Mouse (Mus musculus) hindbrain, embryonic 15.5 days (tissue): Measurements from ENCODE around the gene Tas2r113. TPM values are rescaled to one million over a fixed set of nuclear protein-coding genes. Genes with fewer than 3 reads are reported as not detected.
"Not testable (repeated sequence)": the region's sequence is repeated elsewhere in the genome, so short reads cannot be mapped to it uniquely, and the experiment has no call there.

Experiments used
- ATAC-seq: fragments of 200-750 bp; cut with Nextera tagmentation; 2 replicates; pipeline ENCODE4 v1.8.0; 2017; ENCODE audit warnings: low read depth, moderate number of reproducible peaks, moderate TSS enrichment; ENCODE audit not compliant: low FRiP score
- H3K27ac ChIP-seq: fragments of 300-500 bp; sonication (generic); replicated peaks from 2 replicates; pipeline ENCODE4 v1.5.1; 2015; ENCODE audit warnings: mild to moderate bottlenecking, inconsistent platforms
- H3K27me3 ChIP-seq: fragments of 300-500 bp; sonication (generic); 2 replicates; pipeline ENCODE4 v1.6.1; 2015; ENCODE audit warnings: control low read depth, inconsistent platforms
- H3K36me3 ChIP-seq: fragments of 300-500 bp; sonication (generic); 2 replicates; pipeline ENCODE4 v1.6.1; 2015; ENCODE audit warnings: control low read depth, inconsistent platforms
- H3K4me1 ChIP-seq: fragments of 300-500 bp; sonication (generic); replicated peaks from 2 replicates; pipeline ENCODE4 v1.6.1; 2015; ENCODE audit warnings: control low read depth, inconsistent platforms
- H3K4me2 ChIP-seq: fragments of 300-500 bp; sonication (generic); 2 replicates; pipeline ENCODE4 v1.6.1; 2015; ENCODE audit warnings: moderate library complexity, mild to moderate bottlenecking, inconsistent platforms
- H3K4me3 ChIP-seq: fragments of 300-500 bp; sonication (generic); 2 replicates; pipeline ENCODE4 v1.5.1; 2015; ENCODE audit warnings: mild to moderate bottlenecking, inconsistent platforms
- H3K9ac ChIP-seq: fragments of 300-500 bp; sonication (generic); 2 replicates; pipeline ENCODE4 v1.6.1; 2015; ENCODE audit warnings: inconsistent platforms
- H3K9me3 ChIP-seq: fragments of 300-500 bp; sonication (generic); 2 replicates; pipeline ENCODE4 v1.6.1; 2016; ENCODE audit warnings: control low read depth, inconsistent platforms
- WGBS: fragments of 180-500 bp; shearing (Covaris S2); methylation state at CpG from one replicate; pipeline ENCODE4 v1.1.7; 2015; 5-methylcytosine and 5-hydroxymethylcytosine counted together
- polyA plus RNA-seq: library from polyadenylated mRNA; unstranded; fragments of >200 nt; fragmentation: Nextera tagmentation; extraction: Ambion mirVana; gene quantifications from 2 replicates; pipeline ENCODE4 v1.2.1, GENCODE M21; 2015

Gene Tas2r113
- polyA plus RNA-seq = not detected in 2 replicates

DNA sequence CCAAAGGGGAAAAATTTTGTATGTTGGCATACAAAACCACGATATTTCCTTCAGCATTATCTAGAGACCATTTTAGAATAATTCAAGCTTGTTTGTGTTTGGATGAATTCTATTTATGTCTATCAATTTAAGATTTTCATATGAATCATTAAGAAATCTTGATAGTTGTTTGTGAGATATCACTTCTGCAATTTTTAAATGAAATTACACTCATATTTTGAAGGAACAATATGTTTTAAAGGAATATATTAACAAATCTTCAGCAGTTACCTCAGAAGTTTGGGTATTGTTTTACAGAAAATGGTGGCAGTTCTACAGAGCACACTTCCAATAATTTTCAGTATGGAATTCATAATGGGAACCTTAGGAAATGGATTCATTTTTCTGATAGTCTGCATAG is at the start of gene Tas2r113:
TSS of gene Tas2r113 (plus strand) at position 301 of the 400 bp plus-strand sequence.
- Histone ChIP-seq H3K9ac (no peak within 1 kb of the TSS), H3K27ac (no peak within 1 kb of the TSS), H3K4me3 (no peak within 1 kb of the TSS), H3K9me3 (no peaks in the 10 kb centered on the region), H3K4me1 (no peaks in the 10 kb centered on the region), H3K27me3 (no peaks in the 10 kb centered on the region), H3K4me2 (no peak within 1 kb of the TSS), H3K36me3 (no peaks in the 10 kb centered on the region)
- no peak for ATAC-seq
- 75% methylated on average over 1 of the region's 1 CpGs for WGBS

DNA sequence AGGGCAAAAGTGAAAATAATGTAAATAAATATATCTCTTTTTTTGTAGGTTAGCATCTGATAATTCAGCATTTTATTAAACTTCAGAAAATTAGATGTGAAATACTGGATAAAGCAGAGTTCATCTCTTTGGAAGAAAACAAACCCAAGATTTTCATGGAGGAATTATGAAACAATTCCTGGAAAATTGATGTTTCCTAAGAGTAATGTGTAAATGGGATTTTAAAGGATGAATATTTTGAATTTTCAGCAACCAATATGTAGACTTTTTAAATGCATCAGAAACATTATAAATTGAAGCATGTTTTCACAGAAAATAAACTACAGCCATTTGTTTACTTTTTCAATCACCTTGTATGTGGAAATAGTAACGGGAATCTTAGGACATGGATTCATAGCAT is 46.0 kb upstream of the Tas2r113 start, which contains the start of gene Tas2r123:
TSS of gene Tas2r123 (plus strand) at position 301 of the 400 bp plus-strand sequence.
- H3K9me3 ChIP-seq = no peaks in the 10 kb centered on the region
- 94% methylated on average over 1 of the region's 1 CpGs for WGBS
- H3K9ac ChIP-seq = no peak within 1 kb of the TSS
- ATAC-seq = no peak
- H3K4me2 ChIP-seq = no peak within 1 kb of the TSS
- H3K4me1 ChIP-seq = no peaks in the 10 kb centered on the region
- H3K27ac ChIP-seq = no peak within 1 kb of the TSS
- no peaks in the 10 kb centered on the region for H3K36me3 ChIP-seq
- no peak within 1 kb of the TSS for H3K4me3 ChIP-seq
- H3K27me3 ChIP-seq = no peaks in the 10 kb centered on the region

- Histone ChIP-seq H3K4me3 (no peak within 1 kb of the TSS), H3K36me3 (no peaks in the 10 kb centered on the region), H3K9me3 (no peaks in the 10 kb centered on the region), H3K27me3 (no peaks in the 10 kb centered on the region), H3K4me2 (no peak within 1 kb of the TSS), H3K4me1 (no peaks in the 10 kb centered on the region), H3K9ac (no peak within 1 kb of the TSS), H3K27ac (no peak within 1 kb of the TSS)
- ATAC-seq = no peak
- WGBS = 82% methylated on average over 1 of the region's 1 CpGs
Measured at GRCm38 (mm10) chr6:132855138-132855537, 37.7 kb upstream of the Tas2r113 start, which contains the start of gene Tas2r116. Gene Tas2r116, plus strand, starts transcription at chr6:132855438.

- Histone ChIP-seq H3K27ac (no peak within 1 kb of the TSS), H3K4me3 (no peak within 1 kb of the TSS), H3K4me2 (no peak within 1 kb of the TSS), H3K9ac (no peak within 1 kb of the TSS), H3K36me3 (no peaks in the 10 kb centered on the region), H3K27me3 (no peaks in the 10 kb centered on the region), H3K9me3 (no peaks in the 10 kb centered on the region), H3K4me1 (no peaks in the 10 kb centered on the region)
- ATAC-seq = no peak
Measured at GRCm38 (mm10) chr6:132867708-132868107, 25.1 kb upstream of the Tas2r113 start, which contains the start of gene Tas2r110. Gene Tas2r110, plus strand, starts transcription at chr6:132868008.

- H3K4me2 ChIP-seq = no peak within 1 kb of the TSS
- H3K27me3 ChIP-seq = no peaks in the 10 kb centered on the region
- H3K27ac ChIP-seq = no peak within 1 kb of the TSS
- H3K36me3 ChIP-seq = no peaks in the 10 kb centered on the region
- no peak for ATAC-seq
- WGBS = 83% methylated on average over 3 of the region's 3 CpGs
- H3K4me1 ChIP-seq = no peaks in the 10 kb centered on the region
- no peaks in the 10 kb centered on the region for H3K9me3 ChIP-seq
- no peak within 1 kb of the TSS for H3K4me3 ChIP-seq
- H3K9ac ChIP-seq = no peak within 1 kb of the TSS
Measured at GRCm38 (mm10) chr6:132909351-132909750, 16.5 kb downstream of the Tas2r113 start, which contains the start of gene Tas2r125. Gene Tas2r125, plus strand, starts transcription at chr6:132909651.

- not testable (repeated sequence) for H3K27ac ChIP-seq, H3K27me3 ChIP-seq, H3K36me3 ChIP-seq, H3K4me1 ChIP-seq, ATAC-seq, H3K9me3 ChIP-seq, H3K4me3 ChIP-seq, H3K9ac ChIP-seq, H3K4me2 ChIP-seq
Measured at GRCm38 (mm10) chr6:132941376-132941775, 48.6 kb downstream of the Tas2r113 start.

Other genes with a start within 250 kb of the Tas2r113 start
- not detected in 2 replicates for gene A630073D07Rik, start 241.5 kb upstream of the Tas2r113 start, polyA plus RNA-seq
- gene Tas2r120, start 236.1 kb upstream of the Tas2r113 start, polyA plus RNA-seq = not detected in 2 replicates
- gene Tas2r121, start 192.0 kb upstream of the Tas2r113 start, polyA plus RNA-seq = not detected in 2 replicates
- not detected in 2 replicates for gene Tas2r122, start 181.1 kb upstream of the Tas2r113 start, polyA plus RNA-seq
- not detected in 2 replicates for gene Tas2r115, start 155.0 kb upstream of the Tas2r113 start, polyA plus RNA-seq
- gene Tas2r124, start 138.3 kb upstream of the Tas2r113 start, polyA plus RNA-seq = not detected in 2 replicates
- not detected in 2 replicates for gene Tas2r102, start 130.9 kb upstream of the Tas2r113 start, polyA plus RNA-seq
- gene Tas2r136, start 114.8 kb upstream of the Tas2r113 start, polyA plus RNA-seq = not detected in 2 replicates
- not detected in 2 replicates for gene Tas2r117, start 90.2 kb upstream of the Tas2r113 start, polyA plus RNA-seq
- gene Tas2r123, start 45.9 kb upstream of the Tas2r113 start, polyA plus RNA-seq = not detected in 2 replicates
- not detected in 2 replicates for gene Tas2r116, start 37.6 kb upstream of the Tas2r113 start, polyA plus RNA-seq
- gene Tas2r110, start 25.0 kb upstream of the Tas2r113 start, polyA plus RNA-seq = not detected in 2 replicates
- not detected in 2 replicates for gene Tas2r125, start 16.6 kb downstream of the Tas2r113 start, polyA plus RNA-seq
- gene Tas2r129, start 58.1 kb downstream of the Tas2r113 start, polyA plus RNA-seq = not detected in 2 replicates
- gene Tas2r131, start 64.9 kb downstream of the Tas2r113 start, polyA plus RNA-seq = not detected in 2 replicates
- not detected in 2 replicates for gene Tas2r109, start 88.0 kb downstream of the Tas2r113 start, polyA plus RNA-seq
- gene Tas2r103, start 144.1 kb downstream of the Tas2r113 start, polyA plus RNA-seq = not detected in 2 replicates
- not detected in 2 replicates for gene Tas2r140, start 162.8 kb downstream of the Tas2r113 start, polyA plus RNA-seq
- 110 and 117 TPM in 2 replicates for gene Smim10l1, start 211.9 kb downstream of the Tas2r113 start, polyA plus RNA-seq